Mouse (Mus musculus): ENCODE measurements around the gene Tmem178b. TPM values are rescaled to one million over a fixed set of nuclear protein-coding genes. Genes with fewer than 3 reads are reported as not detected.
A peak's percentile ranks its signal among the peaks of the same experiment; 100 is the strongest.

Gene Tmem178b
- total RNA-seq, 2 experiments from 2014 or later = 249 to 268 TPM

- Histone ChIP-seq H3K27ac (no peak overlapping the region), H3K4me3 (no peak overlapping the region)
- intact Hi-C loops (cut with DNase I) = no loop called here
- no peak for TF ChIP-seq CTCF (IDR thresholded peaks at IDR 0.05)
- no peak for DNase-seq (ENCODE audit: extremely low spot score in 1 of 2, low spot score in 2 of 2)
Measured at GRCm38 (mm10) chr6:39926442-39926841, 53.4 kb downstream of the Tmem178b start.

- DNase-seq (ENCODE audit: extremely low spot score in 1 of 2, low spot score in 2 of 2) = no peak
- TF ChIP-seq CTCF (IDR thresholded peaks at IDR 0.05) = no peak
- intact Hi-C loops (cut with DNase I) = no loop called here
- Histone ChIP-seq H3K4me3 (no peak overlapping the region), H3K27ac (no peak overlapping the region)
Measured at GRCm38 (mm10) chr6:39936590-39936989, 63.5 kb downstream of the Tmem178b start.

- DNase-seq (ENCODE audit: extremely low spot score in 1 of 2, low spot score in 2 of 2) = no peak
- intact Hi-C loops (cut with DNase I) = no loop called here
- no peak for TF ChIP-seq CTCF (IDR thresholded peaks at IDR 0.05)
- H3K4me3 ChIP-seq = no peak overlapping the region
- no peak overlapping the region for H3K27ac ChIP-seq
Measured at GRCm38 (mm10) chr6:39940920-39941319, 67.8 kb downstream of the Tmem178b start.

- no peak for TF ChIP-seq CTCF (IDR thresholded peaks at IDR 0.05)
- H3K27ac ChIP-seq = no peak overlapping the region
- intact Hi-C loops (cut with DNase I) = no loop called here
- DNase-seq (ENCODE audit: extremely low spot score in 1 of 2, low spot score in 2 of 2) = no peak
- no peak overlapping the region for H3K4me3 ChIP-seq
Measured at GRCm38 (mm10) chr6:39944854-39945253, 71.8 kb downstream of the Tmem178b start.

- Histone ChIP-seq H3K4me3 (no peak overlapping the region), H3K27ac (peak overlapping the region; percentile 4; the same call in 1 of the 2 replicates)
- DNase-seq (ENCODE audit: extremely low spot score in 1 of 2, low spot score in 2 of 2) = no peak
- intact Hi-C loops (cut with DNase I) = loop anchor here (1.0 kb wide), 1 partner anchor 42 kb away; no protein-coding TSS in a partner anchor
- TF ChIP-seq CTCF (IDR thresholded peaks at IDR 0.05) = no peak
Measured at GRCm38 (mm10) chr6:39945670-39946440, 72.8 kb downstream of the Tmem178b start.

- H3K4me3 ChIP-seq = no peak overlapping the region
- intact Hi-C loops (cut with DNase I) = loop anchor here (1.0 kb wide), 1 partner anchor 42 kb away; no protein-coding TSS in a partner anchor
- no peak for TF ChIP-seq CTCF (IDR thresholded peaks at IDR 0.05)
- DNase-seq (ENCODE audit: extremely low spot score in 1 of 2, low spot score in 2 of 2) = peak; percentile 22 to 31
- H3K27ac ChIP-seq = peak overlapping the region; percentile 15; the same call in 1 of the 2 replicates
Measured at GRCm38 (mm10) chr6:39946601-39947000, 73.5 kb downstream of the Tmem178b start.

- Histone ChIP-seq H3K27ac (no peak overlapping the region), H3K4me3 (no peak overlapping the region)
- intact Hi-C loops (cut with DNase I) = loop anchor here (5.0 kb wide), 1 partner anchor 82 kb away; the partner anchor contains the start of gene Tmem178b
- no peak for DNase-seq (ENCODE audit: extremely low spot score in 1 of 2, low spot score in 2 of 2)
- TF ChIP-seq CTCF (IDR thresholded peaks at IDR 0.05) = no peak
Measured at GRCm38 (mm10) chr6:39953951-39954350, 80.9 kb downstream of the Tmem178b start.

- Histone ChIP-seq H3K4me3 (no peak overlapping the region), H3K27ac (no peak overlapping the region)
- intact Hi-C loops (cut with DNase I) = no loop called here
- DNase-seq (ENCODE audit: extremely low spot score in 1 of 2, low spot score in 2 of 2) = no peak
- no peak for TF ChIP-seq CTCF (IDR thresholded peaks at IDR 0.05)
Measured at GRCm38 (mm10) chr6:39955211-39955610, 82.1 kb downstream of the Tmem178b start.

- Histone ChIP-seq H3K27ac (no peak overlapping the region), H3K4me3 (no peak overlapping the region)
- TF ChIP-seq CTCF (IDR thresholded peaks at IDR 0.05) = no peak
- intact Hi-C loops (cut with DNase I) = no loop called here
- no peak for DNase-seq (ENCODE audit: extremely low spot score in 1 of 2, low spot score in 2 of 2)
Measured at GRCm38 (mm10) chr6:39964606-39965005, 91.5 kb downstream of the Tmem178b start.

GRCm38 (mm10) chr6:39970281-39970680 lies 97.2 kb downstream of the Tmem178b start:
- no peak for DNase-seq (ENCODE audit: extremely low spot score in 1 of 2, low spot score in 2 of 2)
- Histone ChIP-seq H3K27ac (0 out of 2 replicates have a peak overlapping the region, but pooled peaks have one; percentile 44), H3K4me3 (no peak overlapping the region)
- TF ChIP-seq CTCF (IDR thresholded peaks at IDR 0.05) = no peak
- intact Hi-C loops (cut with DNase I) = no loop called here

- DNase-seq (ENCODE audit: extremely low spot score in 1 of 2, low spot score in 2 of 2) = no peak
- intact Hi-C loops (cut with DNase I) = no loop called here
Measured at GRCm38 (mm10) chr6:39978942-39979341, 105.9 kb downstream of the Tmem178b start.

GRCm38 (mm10) chr6:39990772-39991171 lies 117.7 kb downstream of the Tmem178b start:
- no peak for DNase-seq (ENCODE audit: extremely low spot score in 1 of 2, low spot score in 2 of 2)
- no peak for TF ChIP-seq CTCF (IDR thresholded peaks at IDR 0.05)
- intact Hi-C loops (cut with DNase I) = no loop called here
- H3K4me3 ChIP-seq = no peak overlapping the region
- no peak overlapping the region for H3K27ac ChIP-seq

More at GRCm38 (mm10) chr6:39978942-39979341, 105.9 kb downstream of the Tmem178b start:
- TF ChIP-seq CTCF (IDR thresholded peaks at IDR 0.05) = no peak
- Histone ChIP-seq H3K4me3 (no peak overlapping the region), H3K27ac (no peak overlapping the region)

- Histone ChIP-seq H3K4me3 (no peak overlapping the region), H3K27ac (no peak overlapping the region)
- DNase-seq (ENCODE audit: extremely low spot score in 1 of 2, low spot score in 2 of 2) = no peak
- intact Hi-C loops (cut with DNase I) = no loop called here
- TF ChIP-seq CTCF (IDR thresholded peaks at IDR 0.05) = no peak
Measured at GRCm38 (mm10) chr6:39991922-39992321, 118.9 kb downstream of the Tmem178b start.

All from left cerebral cortex, adult 2 months (tissue).